Mouse (Mus musculus): Measurements from ENCODE around the gene Crygb.
"Not testable (repeated sequence)": the region's sequence is repeated elsewhere in the genome, so short reads cannot be mapped to it uniquely, and the experiment has no call there.

The Crygb gene

DNA sequence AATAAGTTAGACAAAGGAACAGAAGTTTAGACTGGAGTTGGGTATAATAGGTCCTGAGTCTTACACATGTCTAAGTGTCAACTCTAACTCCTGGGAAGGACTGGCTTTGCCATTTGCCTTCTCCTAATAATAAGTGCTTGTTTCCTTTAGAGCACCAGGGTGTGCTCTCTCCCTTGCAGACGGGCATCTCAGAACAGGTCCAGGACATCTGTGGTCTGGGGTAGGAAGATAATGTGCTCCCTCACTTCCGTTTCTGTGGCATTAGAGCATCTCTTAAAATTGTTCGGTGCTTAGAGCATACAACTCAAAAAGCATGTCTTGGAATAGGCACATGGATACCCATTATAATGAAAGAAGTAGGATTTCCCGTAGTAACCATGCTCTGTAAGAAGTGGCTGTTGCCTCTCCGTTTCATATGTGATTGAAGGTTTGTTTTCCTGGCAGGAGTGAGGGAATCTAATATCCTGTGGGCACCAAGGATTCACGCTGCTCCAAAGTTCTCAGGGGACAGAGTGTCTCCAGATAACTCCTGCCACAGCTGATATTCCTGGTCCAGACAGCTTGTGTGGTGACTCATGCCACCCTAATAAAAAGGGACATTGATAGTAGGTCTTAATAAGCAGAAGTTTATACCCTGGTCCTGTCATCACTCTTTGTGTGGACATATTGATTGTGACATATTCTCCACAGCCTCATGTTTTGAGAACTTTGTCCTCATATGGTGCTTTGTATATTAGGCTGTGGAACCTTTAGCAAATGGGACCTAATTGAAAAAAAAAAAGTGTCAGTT, 6.7 kb upstream of the Crygb start:
- in situ Hi-C loops (cut with MboI; ENCODE audit: unreplicated experiment in 2 of 2) = no loop called here

- in situ Hi-C loops (cut with MboI; ENCODE audit: unreplicated experiment in 2 of 2) = no loop called here
Observed at GRCm38 (mm10) chr1:65075607-65076006, 6.5 kb downstream of the Crygb start.

- in situ Hi-C loops (cut with MboI; ENCODE audit: unreplicated experiment in 2 of 2) = no loop called here
Observed at GRCm38 (mm10) chr1:65073589-65073988, 8.5 kb downstream of the Crygb start, which contains the start of gene Crygc. Crygc (minus strand) TSS chr1:65073689.

DNA sequence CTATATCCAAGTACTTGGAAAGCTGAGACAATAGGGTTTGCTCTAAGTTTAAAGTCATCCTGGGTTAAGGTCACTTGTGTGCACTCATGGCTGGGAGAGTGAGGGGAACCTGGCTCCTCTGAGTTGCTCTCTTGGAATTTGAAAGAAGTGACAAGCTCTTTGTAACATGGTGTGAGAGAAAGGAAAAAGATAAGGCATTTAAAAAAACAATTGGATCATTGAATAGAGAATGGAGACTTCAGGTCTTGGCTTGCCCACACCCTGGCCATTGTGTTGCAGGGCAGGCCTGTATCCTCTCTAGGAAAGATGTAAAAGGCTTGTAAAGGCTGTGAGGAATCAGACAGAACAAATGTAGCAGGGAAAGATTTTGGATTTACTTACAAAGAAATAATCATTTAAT, 14.2 kb downstream of the Crygb start:
- in situ Hi-C loops (cut with MboI; ENCODE audit: unreplicated experiment in 2 of 2) = no loop called here

DNA sequence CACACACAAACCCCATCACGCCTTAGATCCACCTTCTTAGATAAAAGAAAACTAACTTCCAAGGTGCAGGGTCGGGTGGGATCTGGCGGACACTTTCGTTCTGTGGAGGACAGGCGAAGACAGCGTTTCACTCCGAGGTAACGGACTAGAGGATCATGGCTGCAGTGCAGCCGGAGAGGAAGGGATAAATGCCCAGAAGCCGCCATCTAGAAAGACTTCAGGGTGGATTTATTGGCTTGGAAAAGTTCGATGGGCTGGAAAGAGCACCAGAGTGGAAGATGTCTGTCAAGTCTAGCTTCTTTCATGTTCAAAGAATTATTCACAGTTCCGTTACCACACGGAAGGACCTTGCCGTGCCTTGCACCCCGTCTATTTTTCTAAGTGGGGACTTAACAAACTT, 17.9 kb downstream of the Crygb start:
- in situ Hi-C loops (cut with MboI; ENCODE audit: unreplicated experiment in 2 of 2) = no loop called here

DNA sequence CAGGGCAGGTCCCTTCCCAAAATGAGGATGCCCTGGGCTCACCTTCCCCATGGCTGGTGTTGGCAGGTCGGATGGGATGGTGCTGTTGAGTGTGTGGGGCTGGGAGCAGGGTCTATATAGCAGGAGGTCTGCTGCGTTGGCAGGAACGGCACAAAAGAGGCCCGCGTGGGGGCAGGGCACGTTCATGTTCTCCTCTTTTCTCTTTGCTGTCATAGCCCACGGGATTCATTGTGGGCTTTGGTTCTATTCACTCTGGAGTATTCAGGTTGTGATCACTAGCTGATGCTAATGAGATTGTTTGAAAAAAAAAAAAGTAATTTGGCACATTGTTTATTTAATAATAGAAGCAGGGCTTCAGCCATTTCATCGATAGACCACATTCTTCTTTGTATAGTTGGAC, 18.7 kb downstream of the Crygb start, which contains the start of gene Crygd:
Crygd (minus strand) TSS at position 101 of the 400 bp plus-strand sequence.
- in situ Hi-C loops (cut with MboI; ENCODE audit: unreplicated experiment in 2 of 2) = no loop called here

GRCm38 (mm10) chr1:65052140-65052539, 29.9 kb downstream of the Crygb start:
- in situ Hi-C loops (cut with MboI; ENCODE audit: unreplicated experiment in 2 of 2) = no loop called here

DNA sequence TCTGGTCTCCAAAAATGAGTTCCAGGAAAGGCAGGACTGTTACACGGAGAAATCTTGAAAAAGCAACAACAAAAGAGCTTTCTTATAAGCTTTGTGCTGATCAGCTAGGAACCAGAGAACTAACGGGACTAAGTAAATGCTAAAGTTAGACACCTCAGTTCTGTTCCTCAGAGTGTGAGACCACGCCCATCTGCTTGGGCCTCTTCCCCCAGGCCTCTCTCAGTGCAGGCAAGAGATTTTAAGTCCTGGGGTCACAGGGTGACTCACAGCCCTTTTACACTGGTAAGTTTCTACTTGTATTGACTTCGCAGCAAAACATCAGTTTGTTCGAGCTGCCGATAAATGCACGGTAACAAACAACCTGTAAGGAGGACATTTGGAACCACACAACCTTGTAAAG, 30.4 kb downstream of the Crygb start:
- in situ Hi-C loops (cut with MboI; ENCODE audit: unreplicated experiment in 2 of 2) = no loop called here

- in situ Hi-C loops (cut with MboI; ENCODE audit: unreplicated experiment in 2 of 2) = not testable (repeated sequence)
Observed at GRCm38 (mm10) chr1:65050952-65051351, 31.1 kb downstream of the Crygb start, which contains the start of gene Cryge. Cryge (minus strand) TSS chr1:65051149.

DNA sequence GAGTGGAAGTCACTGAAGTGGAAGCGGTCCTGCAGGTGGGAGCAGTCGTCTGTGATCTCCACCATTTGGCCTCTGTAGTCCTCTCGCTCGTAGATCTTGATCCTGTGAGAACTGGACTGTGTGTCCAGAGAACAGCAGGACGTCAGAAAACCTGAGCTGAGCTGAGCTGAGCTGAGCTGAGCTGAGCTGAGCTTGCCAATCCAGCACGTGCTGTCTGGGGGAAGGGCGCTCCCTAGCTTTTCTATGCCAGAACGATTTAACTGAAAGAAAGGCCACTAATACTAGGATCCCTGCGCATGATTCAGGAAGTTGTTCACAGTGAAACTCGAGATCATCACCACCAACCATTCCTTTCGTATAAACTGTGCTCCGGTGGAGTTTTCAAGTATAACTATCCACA, 33.3 kb downstream of the Crygb start:
- in situ Hi-C loops (cut with MboI; ENCODE audit: unreplicated experiment in 2 of 2) = loop anchor here in 1 of 2 experiments (10.0 kb wide), 1 partner anchor 1046 kb away; no protein-coding TSS in a partner anchor

DNA sequence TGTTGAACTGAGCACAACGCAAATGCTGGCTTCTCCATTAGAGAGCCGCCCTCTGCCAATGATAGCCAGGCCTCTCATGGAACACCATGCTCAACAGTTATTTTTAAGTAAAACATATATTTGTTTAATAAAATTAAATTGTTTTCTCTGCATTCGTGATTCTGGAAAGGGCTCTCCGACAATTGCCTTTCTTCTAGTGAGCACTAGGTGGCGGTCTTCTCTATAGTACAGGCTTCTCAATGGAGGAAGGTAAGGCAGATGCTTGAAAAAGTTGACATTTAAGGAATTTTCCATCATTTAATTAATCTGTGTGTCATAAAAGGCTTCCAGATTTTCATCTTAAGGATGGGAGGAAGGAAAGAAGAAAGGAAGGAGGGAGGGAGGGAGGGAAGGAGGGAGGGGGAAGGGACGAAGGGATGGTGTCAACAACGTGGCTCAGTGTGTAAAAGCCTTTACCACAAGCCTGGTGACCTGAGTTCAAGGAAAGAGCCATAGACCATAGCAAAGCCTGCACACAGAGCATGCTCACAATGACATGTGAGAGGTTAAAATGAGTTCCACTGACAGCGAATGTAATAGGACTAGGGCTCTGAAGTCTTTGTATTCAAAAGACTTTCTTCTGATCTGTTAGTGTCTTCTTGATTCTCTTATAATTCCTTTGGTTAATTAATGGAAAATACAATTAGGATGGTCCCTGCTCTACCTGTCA, 35.5 kb downstream of the Crygb start:
- in situ Hi-C loops (cut with MboI; ENCODE audit: unreplicated experiment in 2 of 2) = loop anchor here in 1 of 2 experiments (10.0 kb wide), 1 partner anchor 1048 kb away; no protein-coding TSS in a partner anchor

DNA sequence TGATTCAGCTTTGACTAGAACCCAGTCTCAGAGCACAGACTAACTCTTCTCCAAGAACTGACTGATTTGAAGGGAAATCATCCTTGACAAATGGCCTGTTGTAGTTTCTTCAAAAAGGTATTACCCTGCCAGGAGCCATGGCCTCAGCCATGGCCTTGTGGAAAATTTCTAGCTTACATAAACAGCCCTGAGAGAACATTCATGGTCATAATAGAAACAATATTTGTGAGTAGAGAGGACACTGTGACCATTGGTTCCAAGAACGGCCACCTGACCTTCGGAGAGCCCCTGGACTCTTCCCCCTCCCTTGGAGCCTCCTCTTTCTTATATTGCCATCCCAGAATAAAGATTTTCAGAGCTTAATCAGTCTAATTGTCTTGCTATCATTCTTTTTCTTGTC, 38.7 kb downstream of the Crygb start:
- in situ Hi-C loops (cut with MboI; ENCODE audit: unreplicated experiment in 2 of 2) = loop anchor here in 1 of 2 experiments (10.0 kb wide), 1 partner anchor 1051 kb away; no protein-coding TSS in a partner anchor

- in situ Hi-C loops (cut with MboI; ENCODE audit: unreplicated experiment in 2 of 2) = loop anchor here in 1 of 2 experiments (10.0 kb wide), 1 partner anchor 1053 kb away; no protein-coding TSS in a partner anchor
Observed at GRCm38 (mm10) chr1:65041837-65042236, 40.3 kb downstream of the Crygb start.

DNA sequence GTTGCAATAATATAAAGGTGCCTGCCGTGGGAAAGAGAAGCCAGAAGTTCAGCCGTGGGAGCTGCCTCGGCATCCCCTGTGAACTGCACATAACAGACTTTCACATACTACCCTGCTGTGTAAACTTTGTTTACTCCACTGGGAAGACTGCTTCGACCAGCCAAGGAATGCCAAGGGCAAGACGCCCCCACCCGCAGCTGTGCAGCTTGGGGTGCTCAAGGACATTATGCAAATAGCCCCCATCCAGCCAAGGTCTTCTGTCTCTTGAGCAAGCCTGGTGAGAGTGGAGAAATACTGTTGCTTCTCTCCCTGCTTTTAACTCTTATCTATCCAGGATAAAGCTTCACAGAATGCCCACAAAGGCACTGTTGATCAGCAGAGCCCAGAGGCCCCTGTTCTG, 41.3 kb downstream of the Crygb start:
- in situ Hi-C loops (cut with MboI; ENCODE audit: unreplicated experiment in 2 of 2) = loop anchor here in 1 of 2 experiments (10.0 kb wide), 1 partner anchor 1054 kb away; no protein-coding TSS in a partner anchor

DNA sequence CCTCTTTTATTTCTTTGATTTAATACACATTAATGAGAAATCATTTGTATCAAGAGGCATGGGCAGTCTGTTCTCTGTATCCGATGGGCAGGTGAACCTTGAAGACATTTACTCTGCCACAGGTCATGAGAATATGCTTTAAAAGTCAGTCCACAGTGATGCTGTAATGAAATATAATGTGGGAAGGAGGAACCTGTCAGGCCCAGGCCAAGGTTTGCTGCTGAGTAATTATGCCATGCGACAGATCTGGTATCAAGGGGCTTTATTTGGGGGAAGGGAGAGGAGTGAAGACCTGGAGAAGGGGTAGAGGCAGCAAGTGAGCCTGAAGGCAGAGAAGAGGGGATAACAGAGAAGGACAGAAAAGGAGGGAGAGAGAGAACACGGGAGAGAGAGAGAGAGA, 42.4 kb downstream of the Crygb start:
- in situ Hi-C loops (cut with MboI; ENCODE audit: unreplicated experiment in 2 of 2) = loop anchor here in 1 of 2 experiments (10.0 kb wide), 1 partner anchor 1055 kb away; no protein-coding TSS in a partner anchor

DNA sequence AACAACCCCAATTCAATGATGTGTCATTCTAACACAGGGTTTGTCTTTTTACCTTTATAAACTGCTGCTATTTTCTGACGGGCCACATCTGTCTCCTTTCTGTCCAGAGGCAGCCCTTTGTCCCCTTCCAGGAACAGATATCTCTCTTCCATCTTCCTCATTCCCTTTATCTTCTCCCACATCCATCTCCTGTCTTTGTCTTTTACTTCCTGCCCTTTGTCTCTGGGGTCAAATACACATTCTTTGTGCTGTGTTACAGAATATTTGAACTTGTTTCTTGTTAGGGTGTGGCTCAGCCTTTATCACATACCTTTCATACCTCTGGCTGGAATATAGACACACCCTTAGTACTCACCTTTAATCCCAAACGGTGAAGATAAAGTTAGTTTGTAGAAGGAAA, 44.5 kb downstream of the Crygb start:
- in situ Hi-C loops (cut with MboI; ENCODE audit: unreplicated experiment in 2 of 2) = no loop called here

DNA sequence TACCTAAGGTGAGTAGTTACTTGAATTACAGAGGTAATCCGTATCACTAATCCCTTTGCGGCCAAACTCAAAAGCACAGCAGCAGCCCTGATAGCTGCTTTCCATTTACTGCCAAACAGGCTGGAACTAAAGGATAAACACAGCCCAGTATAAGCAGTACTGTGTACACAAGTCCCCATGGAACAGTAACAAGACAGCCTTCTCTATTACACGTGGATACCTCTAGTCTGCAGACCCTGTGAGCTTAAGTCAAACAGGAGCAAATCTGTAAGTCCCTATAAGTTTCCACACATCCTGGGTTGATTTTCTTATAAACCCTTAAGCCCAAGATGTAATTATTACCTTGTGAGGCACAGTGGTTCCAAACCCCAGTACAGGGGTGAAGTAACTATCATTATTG, 46.6 kb downstream of the Crygb start:
- in situ Hi-C loops (cut with MboI; ENCODE audit: unreplicated experiment in 2 of 2) = no loop called here

GRCm38 (mm10) chr1:65032641-65033040, 49.4 kb downstream of the Crygb start, which contains the start of gene Akr1cl:
Akr1cl (minus strand) TSS chr1:65032759.
- in situ Hi-C loops (cut with MboI; ENCODE audit: unreplicated experiment in 2 of 2) = no loop called here

Measured in v-Abl transformed pro-B cells (cell line).